Mouse (Mus musculus): ENCODE results near the gene Pcyt1b. TPM values are rescaled to one million over a fixed set of nuclear protein-coding genes. Genes with fewer than 3 reads are reported as not detected.

Gene Pcyt1b
- total RNA-seq (2021) = 1.0 and 1.3 TPM in 2 replicates
- long read RNA-seq, experiment 1 = 0 reads
- long read RNA-seq, experiment 2 = 0 reads

DNA sequence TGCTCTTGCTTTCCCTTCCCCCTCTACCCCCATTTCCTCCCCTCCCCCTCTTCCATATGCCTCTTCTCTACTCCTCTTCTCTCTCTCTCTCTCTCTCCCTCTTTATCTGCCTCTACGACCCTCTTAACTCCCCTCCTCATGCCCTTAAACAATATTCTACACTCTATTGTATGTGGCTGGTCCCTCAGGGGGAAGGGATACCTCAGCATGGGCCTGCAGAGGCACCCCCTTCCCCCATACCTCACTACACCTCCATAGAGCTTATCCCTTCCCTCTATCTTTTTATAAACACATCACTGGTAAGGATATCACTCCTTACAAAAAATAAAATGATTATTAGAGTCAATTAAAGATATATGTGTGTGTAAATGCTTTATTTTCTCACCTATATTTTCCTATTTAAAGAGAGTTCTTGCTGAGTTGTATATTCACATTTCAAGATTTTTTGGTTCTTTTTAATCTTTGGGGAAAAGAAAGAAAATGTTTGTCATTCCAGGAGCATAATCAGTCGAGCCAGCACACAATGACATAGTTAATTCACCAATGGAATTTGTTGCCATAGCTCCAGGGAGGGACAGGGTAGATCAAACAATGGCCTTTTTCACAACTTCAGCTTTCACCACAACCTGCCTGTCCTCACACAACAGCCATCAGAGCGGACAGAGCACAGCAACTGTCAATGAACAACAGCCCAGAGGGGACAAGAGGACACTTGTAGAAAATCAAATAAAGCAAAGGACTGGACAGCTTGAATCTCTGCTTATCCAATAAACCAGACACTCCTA lies at the start of gene Pcyt1b:
Pcyt1b (plus strand) TSS at position 646 of the 785 bp plus-strand sequence.
- DNase-seq = no peak

GRCm38 (mm10) chrX:93630256-93630655 lies 24.4 kb upstream of the Pcyt1b start:
- DNase-seq = no peak

DNA sequence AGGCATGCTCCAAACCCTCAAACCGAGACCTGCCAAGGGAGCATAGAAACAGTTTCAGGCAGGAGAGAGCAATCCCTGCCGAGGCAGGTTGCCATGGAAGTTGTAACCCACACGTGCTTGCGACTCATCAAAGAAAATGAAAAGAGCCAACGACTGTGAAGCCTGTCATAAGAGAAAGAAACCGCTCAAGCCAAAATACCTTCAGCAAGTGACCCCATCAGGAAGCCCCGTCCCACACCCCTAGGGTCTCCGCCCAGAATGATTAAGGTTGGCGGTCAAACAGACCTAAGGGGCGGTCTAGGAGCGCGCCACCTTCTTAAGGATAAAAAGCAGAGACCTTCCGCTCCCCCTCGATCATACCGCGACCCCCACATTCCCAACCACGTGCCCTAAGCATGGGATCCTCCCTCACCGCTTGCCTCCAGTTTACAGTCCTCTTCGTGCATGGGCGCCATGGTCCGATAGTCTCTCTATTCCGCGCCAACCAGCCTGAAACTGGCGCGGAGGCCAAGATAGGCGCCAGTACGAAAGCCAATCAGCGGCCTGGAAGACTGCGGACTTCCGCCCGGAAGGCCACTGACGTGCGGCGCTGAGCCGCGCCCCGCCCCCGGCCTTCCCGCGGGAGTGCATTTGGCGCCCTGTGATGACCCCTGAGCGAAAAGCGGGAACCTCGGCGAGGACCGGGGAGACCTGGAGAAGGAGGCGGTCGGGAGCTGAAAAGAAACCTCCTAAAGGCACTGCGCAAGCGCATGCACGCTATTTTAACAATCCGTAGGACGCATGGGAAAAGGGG lies 22.8 kb upstream of the Pcyt1b start, which contains the start of gene Pola1:
Pola1 (minus strand) TSS at position 499 of the 793 bp plus-strand sequence.
- DNase-seq = peak; percentile 92

- DNase-seq = peak; percentile 63
Observed at GRCm38 (mm10) chrX:93634861-93635375, 19.7 kb upstream of the Pcyt1b start.

GRCm38 (mm10) chrX:93643600-93643999 lies 11.1 kb upstream of the Pcyt1b start:
- DNase-seq = no peak

- no peak for DNase-seq
Observed at GRCm38 (mm10) chrX:93644022-93644421, 10.6 kb upstream of the Pcyt1b start.

GRCm38 (mm10) chrX:93650738-93651137 lies 3.9 kb upstream of the Pcyt1b start:
- DNase-seq = no peak

DNA sequence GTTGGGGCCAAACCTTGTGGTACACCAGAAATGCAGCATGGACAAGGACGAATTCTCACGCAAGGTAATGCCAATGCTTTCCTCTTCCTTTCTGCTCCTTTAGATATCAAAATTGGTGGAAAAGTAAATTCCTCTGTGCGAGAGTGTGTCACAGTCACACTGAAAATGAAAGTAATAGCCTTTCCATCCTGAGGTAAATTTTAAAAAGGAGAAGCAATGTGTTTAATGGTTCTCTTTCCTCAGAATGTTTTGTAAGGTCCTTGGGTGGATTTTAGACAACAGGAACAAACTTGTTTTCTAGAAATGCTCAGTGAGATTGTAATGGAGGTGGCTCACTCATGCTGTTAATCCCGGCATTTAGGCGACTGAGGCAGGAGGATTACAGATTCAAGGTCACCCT lies 490 bp downstream of the Pcyt1b start:
- DNase-seq = no peak

DNA sequence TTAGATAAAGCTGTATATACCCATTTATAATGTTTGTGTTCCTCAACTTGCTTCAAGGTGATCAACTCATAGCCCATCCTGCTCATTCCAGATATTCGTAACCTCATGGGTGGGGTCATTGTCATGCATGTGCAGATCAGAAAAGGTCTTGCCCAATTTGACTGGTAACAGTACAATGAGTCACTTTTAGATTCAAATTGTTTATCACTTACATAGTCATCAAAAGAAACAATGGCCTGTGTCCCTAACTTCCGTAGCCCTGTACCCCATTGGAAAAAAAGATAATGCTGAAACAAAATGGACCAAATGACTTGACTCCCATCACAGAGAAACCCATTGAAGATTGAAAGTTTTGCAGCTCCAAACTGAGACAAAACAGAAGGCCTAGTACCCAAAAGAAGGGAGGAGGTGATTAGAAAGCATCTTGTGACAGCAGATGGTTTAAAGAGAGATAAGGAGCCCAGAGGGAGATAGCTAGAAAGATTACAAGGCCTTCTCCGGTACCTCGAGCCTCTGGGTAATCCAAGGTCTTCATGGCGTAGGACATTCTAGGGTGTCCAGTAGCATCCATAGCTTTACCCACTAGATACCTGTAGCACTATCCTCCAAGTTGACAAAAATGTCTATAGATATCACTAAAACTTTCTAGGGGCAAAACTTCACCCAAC lies 9.4 kb downstream of the Pcyt1b start:
- DNase-seq = no peak

GRCm38 (mm10) chrX:93664787-93665186 lies 10.1 kb downstream of the Pcyt1b start:
- DNase-seq = no peak

GRCm38 (mm10) chrX:93674432-93674831 lies 19.8 kb downstream of the Pcyt1b start:
- no peak for DNase-seq

GRCm38 (mm10) chrX:93674836-93675795 lies 20.5 kb downstream of the Pcyt1b start:
- DNase-seq = peak; percentile 65

- DNase-seq = no peak
Observed at GRCm38 (mm10) chrX:93676228-93676627, 21.6 kb downstream of the Pcyt1b start.

- DNase-seq = no peak
Observed at GRCm38 (mm10) chrX:93689287-93689686, 34.6 kb downstream of the Pcyt1b start.

- no peak for DNase-seq
Observed at GRCm38 (mm10) chrX:93690672-93691071, 36.0 kb downstream of the Pcyt1b start.

- DNase-seq = no peak
Observed at GRCm38 (mm10) chrX:93697596-93697995, 42.9 kb downstream of the Pcyt1b start.

GRCm38 (mm10) chrX:93700528-93701225 lies 46.0 kb downstream of the Pcyt1b start:
- DNase-seq = peak; percentile 69

DNA sequence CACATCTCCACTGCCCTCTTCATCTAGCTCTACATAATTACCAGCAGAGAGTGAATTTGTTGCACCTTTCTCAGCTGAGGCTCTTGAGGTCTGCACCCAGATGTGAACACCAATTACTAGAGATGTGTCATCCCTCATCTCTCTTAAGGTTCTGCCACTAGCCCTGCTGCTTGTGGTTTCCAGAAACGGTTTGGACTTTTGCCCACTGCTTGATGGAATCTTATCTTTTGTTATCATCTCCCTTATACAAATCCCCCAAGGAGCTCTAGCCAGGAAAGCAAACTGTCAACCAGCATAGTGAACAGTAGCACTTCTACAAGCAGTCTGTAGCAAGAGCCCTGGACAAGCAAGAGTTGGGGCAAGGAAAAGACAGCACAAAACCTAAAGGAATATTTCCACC lies 57.9 kb downstream of the Pcyt1b start:
- DNase-seq = no peak

DNA sequence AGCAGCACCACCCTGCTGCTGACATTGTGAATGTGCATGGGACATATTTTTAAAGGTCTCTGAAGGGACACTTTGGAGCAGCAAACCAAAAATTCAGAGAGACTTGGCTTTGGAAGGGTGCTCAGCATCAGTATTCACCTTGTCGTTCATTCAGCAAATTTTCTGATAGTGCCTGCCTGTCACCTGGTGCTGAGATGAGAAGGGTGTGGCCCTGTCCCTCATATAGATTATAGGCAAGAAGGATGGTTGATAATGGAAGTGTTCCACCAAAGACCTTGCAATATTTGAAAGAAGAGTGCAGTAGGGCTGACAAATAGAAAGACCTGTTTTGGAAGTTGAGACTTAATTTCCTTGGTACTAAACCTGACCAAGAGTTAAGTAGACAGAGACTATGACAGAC lies 74.9 kb downstream of the Pcyt1b start:
- no peak for DNase-seq

GRCm38 (mm10) chrX:93730854-93731253 lies 76.2 kb downstream of the Pcyt1b start:
- DNase-seq = no peak

- no peak for DNase-seq
Observed at GRCm38 (mm10) chrX:93732407-93732806, 77.7 kb downstream of the Pcyt1b start.
